Mouse (Mus musculus) left cerebral cortex, adult 9 months (tissue): ENCODE measurements at regions not wholly inside any gene's neighbourhood (a gene's known extent, or its start where the extent isn't known, plus 50 kb on each side); places are given as distances from the start of the nearest gene placed in this dataset.

Source experiments
- DNase-seq, 2 experiments: peaks; one replicate each; pipeline ENCODE4 v3.0.0; 2022; ENCODE audit warnings: low spot score in 2 of 2

DNA sequence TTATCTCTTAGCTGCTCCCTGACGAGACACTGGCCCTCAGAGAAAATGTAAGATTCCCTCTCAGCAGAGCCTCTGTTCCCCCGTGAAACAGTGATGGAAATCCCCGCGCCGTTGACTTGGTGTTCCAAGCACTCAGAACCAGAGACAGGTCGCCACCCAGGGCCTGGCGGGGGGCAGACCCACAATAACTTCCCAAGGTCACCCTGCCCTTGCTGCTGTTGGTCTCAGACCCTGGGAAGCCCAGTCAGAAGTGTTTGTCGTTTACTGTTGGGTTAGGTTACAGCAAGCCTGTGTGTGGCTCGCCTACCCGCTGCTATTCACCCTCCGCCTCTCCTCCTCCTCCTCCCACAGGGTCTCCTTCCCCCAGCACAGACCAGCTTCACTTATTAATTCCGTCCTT lies 154.2 kb upstream of the Eomes start:
- DNase-seq: no peak

DNA sequence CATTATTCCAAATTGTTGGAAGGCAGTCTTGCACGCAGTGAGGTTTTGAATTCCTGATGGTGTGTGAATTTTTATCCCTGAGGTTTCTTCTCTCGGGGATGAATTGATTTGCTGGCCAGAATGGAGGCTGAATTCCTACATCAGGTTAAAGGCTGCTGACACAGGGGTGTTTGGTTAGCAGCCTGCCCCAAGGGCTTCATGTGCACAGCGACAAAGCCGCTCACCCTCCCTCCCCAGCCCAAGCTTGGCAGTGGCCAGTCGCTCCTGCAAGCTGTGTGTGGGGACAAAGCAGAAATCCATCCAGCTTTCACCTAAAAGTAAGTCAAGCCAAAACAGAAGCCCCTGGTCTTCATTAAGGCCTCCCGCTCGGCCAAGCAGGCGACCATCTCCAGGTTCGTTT lies 151.4 kb upstream of the Eomes start:
- no peak for DNase-seq

DNA sequence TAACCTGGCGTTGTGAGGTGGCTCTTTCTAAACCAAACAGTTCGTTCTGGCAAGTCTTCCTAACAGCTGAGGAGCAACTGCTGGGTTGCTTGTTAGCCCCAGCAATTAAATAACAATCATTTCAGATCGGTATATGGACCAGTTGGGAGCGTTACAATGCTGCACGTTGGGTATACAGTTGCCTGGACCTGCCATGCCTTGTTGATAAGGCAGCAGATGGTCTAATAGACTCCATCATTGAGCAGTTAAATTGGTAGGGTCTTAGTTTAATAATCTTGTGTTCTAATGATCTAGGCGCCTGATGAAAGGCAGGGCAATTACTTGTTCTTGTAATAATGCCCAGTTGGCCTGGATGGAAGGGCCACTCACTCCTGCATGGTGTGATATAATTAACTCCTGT lies 150.1 kb upstream of the Eomes start:
- no peak for DNase-seq

DNA sequence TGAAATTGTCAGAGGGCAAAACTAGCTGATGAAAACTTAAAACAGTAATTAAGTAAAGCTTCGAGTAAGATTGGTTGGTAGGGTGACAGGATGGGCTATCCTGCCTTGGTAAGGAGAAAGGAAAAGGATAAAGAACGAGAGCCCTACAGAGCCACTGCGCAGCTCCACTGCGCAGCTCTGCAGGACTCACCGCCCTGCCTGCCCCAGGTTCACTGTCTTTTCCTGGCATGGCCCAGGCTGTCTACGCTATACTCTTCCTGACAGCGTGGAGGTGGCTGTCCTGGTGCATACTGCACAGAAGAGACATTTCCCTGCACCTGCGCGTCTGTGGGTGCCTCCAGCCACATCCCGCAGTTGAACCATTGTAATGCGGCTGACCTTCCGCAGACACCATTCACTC lies 136.6 kb upstream of the Eomes start:
- no peak for DNase-seq

DNA sequence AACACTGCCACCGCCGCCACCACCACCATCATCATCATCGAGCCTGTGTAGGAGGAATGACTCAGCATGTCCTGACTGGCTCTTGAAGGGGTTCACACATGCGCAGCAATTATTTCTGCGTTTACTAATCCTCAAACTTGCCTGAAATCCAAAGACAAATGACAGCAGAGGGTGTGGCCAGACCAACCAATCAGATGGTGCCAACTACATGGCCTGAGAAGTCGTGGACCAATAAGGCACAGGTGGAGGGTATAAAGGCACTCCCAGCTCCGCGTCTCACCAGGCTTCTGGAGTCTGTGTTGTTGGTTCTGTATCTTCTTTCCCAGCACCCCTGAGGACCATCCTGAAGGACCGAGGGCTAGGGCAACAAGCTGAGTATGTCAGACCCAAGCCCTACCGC lies 123.1 kb upstream of the Eomes start:
- DNase-seq: no peak

DNA sequence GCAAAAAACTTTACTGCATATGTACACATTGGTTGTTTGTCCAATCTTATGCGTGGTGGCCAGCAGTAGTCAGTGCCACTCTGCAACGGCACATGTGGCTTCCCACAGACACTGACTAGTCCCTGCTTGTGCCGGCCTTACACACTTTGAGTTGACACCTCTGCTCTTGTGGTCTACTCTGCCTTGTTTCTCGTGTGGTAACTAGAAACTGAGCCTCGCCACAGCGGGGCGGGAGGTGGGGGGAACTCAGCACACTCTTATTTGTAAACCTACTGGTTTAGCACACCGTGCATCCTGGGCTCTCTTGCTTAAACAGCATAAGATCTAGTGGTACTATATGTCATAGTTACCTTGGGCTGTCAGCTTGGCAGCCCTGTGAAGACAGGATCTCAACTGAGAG lies 120.6 kb upstream of the Eomes start:
- no peak for DNase-seq

DNA sequence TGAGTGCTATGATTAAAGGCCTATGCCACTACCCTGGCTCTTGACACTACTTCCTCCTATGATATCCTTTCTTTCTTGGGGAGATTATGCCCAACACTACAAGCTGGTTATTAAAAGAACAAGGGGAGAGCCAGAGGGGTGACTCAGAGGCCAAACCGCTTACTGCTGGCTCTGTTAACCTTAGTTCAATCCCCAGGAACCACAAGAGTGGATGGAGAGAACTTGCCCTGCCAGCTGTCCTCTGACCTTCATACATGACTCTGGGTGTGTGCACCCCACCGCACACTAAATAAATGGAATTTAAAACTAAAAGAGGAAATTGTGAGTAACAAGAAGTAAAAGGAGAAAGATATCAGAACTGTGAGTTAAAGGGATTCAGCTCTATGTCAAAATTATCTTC lies 114.1 kb upstream of the Eomes start:
- no peak for DNase-seq

DNA sequence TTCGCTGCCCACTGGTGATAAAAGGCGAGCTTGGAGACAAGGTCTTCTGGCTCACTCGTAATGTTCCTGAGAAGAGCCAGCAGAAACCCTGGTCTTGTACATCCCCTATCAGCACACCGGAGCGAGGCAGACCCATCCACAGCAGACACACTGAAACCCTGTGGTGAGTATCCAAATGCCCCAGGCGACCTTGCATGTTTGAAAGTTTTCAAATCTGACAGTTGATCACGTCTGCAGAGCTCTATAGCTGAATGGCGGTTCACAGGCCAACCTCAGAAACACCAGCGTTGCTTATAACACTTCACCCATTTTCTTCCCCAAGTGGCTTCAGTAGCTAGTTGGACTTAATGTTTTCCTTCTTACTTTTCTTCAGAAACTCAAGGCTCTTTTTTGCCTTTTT lies 112.6 kb upstream of the Eomes start:
- no peak for DNase-seq

DNA sequence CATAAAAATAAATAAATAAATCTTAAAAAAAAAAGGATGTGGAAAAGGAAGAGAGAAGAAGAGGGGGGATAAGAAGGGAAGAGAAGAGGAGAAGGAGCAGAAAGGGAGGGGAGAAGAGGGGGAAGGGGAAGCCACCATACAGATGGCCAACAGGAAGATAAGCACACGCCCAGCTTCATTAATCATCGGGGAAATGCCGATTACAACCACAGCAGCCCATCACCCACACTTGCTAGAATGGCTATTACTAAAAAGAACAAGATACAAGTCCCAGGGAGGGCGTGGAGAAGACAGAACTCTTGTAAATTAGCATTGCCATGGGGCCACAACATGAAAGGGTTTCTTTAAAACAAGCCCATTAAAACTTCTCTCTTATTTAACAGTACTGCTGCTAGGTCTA lies 110.7 kb upstream of the Eomes start:
- no peak for DNase-seq

DNA sequence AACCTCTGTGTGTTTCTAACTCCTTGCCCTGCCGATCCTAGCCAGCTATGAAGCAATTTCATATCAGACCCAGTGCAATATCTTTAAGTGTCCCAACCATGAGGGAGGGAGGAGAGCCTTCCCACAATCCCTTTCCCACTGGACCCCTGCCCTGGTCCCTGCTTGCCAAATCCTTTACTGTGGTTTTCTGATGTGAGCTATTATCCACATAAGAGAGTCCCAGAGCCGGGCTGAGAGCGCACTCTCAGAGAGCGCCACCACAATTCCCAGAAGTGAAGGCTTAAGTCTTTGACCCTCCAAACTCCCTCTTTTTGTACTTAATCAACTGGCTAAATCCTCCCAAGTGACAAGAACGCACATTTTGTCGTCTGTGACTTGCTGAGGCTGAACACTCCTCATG lies 107.4 kb upstream of the Eomes start:
- DNase-seq: no peak

DNA sequence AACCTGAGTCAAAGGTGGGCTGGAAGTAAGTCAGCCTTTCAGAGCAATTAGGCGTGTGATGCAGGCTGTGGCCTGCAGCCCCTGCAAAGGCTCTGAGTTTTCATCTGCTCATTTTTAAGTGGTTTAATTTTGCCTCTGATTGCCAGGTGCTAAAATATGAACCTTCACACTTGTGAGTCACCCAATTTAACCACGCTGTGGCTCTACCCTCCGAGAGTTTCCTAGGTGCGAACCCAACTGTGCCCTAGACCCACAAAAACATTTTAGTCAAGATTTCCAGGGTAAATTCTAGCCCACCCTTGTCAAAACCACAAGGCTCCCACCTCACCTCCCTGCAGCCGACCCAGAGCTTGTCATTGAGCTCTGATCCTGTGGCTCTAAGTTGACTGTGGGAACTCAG lies 103.3 kb upstream of the Eomes start:
- DNase-seq: no peak

DNA sequence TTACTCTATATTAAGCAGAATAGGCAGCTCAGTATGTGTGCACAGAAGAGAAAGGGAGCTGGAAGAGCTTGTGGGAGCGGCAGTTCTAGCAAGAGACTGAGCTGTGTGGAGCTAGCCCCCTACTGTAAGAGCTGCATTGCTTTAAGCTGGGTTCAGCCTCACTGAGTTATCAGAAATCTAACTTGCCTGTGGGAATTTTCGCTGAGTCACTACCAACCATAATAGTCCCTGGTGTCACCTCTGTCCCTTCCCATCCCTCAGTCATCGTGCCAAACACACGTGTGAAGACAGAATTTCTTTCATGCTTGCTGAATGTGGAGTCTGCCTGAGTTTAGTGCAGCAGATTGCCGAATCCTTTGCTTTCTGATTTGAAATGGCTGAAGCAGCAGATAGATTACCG lies 99.0 kb upstream of the Eomes start:
- peak; percentile 3 for DNase-seq

DNA sequence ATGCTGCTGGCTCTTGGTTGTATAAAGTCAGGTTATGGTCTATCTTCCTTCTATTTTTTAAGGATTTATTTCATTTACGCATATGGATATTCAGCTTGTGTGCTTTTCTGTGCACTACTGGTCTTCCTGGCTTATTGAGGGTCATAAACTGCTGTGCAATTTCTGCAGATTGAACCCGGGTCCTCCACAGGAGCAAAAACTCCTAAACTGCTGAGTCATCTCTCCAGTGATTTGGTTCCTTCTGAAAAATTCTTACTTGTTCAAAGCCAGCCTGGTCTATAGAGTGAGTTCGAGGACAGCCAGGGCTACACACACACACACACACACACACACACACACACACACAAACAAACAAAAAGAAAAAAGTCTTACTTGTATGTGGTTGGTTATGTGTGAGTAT lies 95.5 kb upstream of the Eomes start:
- no peak for DNase-seq

DNA sequence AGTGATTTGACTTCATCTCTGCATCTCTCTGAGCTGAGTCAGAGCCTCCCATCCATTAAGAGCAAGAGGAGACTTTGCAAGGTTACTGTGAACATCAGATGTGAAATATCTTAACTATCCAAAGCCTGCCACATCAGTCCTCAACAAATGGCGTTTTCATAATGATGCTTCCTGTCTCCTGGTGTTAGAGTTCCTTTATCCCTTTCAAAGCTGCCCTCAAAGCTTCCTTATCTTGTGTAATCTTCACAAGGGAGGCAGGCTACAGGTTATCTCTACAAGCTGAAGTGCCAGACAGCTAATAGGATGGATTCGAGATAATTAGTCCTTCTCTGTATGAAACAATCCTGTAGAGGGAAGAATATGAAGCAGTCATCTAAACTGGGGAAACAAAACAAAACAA lies 93.4 kb upstream of the Eomes start:
- no peak for DNase-seq

DNA sequence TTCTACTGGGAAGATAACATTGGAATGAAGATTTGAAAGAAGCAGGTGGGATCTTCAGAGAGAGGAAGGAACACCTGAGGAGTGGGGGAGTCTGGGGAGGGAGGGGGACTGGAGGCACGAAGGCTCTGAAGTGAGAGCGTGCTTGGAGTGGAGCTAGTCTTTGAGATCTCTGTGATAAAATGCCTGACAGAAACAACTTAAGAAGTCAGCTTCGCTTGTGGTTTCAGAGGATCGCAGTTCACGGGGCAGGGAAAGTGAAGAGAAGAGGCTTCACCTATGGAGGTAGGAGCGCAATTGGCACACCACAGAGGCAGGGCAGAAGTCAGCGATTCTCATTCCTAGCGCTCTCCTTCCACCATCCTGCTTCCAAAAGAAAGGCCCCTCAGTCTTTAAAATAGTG lies 90.4 kb upstream of the Eomes start:
- DNase-seq: no peak

DNA sequence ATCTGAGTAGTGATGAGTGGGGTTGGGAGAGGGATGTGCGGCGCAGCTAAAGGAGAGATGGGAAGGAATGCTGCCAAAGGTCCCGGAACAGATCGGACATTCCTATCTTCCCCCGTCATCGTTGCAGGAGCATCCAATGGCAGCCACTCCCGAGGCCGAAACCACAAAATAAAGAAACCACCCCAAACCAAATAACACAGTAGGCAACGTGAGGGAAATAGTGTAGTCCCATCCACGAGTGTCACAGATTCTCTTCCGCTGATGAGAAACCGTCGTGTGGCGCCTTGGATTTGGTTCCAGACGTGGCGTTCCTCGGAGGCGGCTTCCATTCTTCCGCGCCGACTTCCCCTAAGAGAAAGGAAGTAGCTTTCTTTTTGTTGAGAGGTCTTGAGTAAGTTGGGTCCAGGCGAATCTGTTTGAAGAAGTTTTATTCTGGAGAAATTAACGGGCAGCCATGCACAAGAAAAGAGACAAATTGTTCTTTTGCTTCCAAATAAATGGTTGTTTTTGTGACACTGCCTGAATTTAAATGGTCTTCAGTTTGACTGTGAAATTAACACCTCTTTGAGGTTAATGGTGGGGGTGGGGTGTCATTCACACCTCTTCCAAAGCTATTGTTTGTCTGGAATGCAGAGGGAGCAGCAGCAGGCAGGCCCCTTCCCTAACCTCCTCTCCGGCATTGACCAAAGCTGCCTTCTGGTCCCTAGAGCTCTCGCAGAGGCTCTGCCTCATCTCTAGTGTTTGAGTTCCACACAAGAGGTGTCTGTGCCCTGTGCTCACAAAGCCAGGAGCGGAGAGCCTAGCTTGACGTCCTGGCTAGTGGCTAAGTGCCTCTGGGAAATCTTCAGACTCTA lies 88.3 kb upstream of the Eomes start:
- no peak for DNase-seq

DNA sequence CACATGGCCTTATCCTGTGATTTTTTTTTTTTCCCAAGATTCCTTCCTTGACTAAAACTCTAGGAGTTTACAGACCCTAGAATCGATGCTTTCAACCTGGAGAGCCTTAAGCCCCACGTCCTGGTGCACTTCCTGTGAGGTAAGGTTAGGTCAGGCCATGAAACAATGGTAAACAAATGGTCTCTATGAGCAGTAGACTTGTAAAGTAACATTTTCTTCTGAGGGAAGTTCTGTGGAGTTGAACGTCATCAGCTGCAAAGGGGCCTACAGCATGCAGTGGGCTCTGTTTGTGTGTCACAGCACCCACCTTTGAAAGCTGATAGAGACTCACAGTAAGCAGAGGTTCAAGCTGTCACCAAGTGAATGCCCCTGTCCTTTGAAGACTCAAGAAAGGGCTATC lies 87.3 kb upstream of the Eomes start:
- DNase-seq: no peak

DNA sequence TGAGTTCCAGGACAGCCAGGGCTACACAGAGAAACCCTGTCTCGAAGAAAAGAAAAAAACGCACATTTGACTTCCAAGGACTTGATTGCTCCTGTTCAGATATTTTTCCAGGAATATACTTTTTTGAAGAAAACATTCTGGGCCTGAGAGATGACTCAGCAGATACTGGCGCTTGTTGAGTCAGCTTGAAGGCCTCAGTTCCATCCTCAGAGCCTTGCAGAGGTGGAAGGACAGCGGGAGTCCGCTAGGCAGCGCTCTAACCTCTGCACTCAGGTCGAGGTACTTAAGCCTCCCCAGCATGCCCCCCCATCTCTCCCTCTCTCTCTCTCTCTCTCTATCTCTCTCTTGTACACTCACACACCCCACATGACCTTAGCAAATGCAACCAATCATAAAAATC lies 86.3 kb upstream of the Eomes start:
- no peak for DNase-seq

DNA sequence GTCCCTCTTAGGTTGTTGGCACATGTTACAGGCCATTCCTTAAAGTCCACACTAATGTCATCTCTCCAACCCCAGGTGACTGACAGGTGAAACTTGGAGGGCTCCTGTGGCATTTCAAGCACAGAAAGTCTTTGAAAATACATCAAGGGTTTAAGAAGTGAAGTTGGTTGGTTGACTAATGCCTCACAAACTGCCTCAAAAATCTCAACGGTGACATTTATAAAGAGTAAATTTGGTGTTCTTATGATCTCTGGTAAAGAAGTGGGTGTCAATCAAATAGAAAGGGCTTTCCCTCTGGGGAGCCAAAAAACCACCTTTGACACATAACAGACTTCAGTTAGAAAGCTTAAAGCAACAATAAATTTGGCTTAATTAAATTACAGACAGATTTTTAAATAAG lies 85.2 kb upstream of the Eomes start:
- DNase-seq: no peak

DNA sequence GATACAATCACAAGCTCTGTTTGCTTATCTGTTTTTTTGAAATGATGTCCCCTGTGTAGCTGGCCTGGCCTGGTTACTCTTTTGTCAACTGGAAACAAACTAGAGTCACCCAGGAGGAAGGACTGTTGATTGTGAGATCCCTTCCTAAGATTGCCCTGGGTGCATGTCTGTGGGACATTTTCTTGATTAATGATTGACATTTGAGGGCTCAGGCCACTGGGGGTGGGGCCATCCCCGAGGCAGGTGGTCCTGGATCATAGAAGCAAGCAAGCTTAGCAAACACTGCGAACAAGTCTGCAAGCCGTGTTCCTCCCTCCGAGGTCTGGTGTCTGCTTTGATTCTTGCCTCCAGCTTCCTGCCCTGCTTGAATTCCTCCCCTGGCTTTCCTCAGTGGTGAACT lies 84.4 kb upstream of the Eomes start:
- DNase-seq: no peak

DNA sequence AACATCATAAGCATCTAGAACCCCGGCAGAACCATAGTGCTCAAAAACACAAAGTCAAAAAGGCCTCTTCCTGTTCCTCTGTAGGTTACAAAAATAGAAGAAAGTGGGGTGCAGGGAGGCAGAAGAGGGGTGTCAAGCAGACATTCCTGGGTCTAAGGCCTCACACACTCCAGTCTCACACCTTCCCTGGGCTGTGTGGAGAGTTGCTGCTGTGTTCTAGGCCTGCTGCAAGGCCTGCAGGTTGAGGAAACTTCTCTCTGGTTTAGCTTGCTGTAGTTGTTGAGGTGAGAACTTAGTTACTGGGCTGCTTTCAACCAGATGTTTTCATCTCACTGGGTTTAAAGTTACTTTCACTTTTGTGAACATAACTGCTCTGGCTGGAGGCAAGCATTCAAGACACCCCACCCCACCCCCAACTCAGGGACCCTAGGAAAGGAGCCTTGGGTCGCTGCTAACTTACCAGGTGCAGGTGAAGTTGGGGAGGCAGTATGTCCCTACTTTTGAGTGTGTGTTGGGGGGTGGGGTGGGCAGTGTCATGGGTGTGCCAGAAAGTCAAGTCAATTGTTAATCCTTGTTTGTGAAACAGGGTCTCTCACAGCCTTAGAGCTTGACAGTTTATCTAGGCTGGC lies 81.5 kb upstream of the Eomes start:
- DNase-seq: no peak

DNA sequence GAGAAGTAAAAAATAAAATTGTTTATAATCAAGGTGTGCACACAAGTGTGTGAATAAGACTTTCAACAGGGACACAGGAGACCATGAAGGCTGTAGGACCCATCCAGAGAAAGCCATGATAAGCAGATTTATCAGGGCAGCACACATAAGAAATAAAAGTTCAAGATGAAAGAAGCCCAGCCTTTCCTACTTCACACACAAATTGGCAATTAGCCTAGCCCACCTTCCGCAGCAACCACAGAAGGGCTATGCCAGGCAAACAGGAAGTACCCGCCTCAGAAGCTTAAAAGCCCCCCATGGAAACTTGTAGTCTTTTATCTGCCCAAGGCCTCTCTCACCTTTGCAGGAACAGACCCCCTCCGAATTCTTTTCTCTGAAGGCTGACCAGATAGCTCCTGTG lies 77.5 kb upstream of the Eomes start:
- DNase-seq: no peak

DNA sequence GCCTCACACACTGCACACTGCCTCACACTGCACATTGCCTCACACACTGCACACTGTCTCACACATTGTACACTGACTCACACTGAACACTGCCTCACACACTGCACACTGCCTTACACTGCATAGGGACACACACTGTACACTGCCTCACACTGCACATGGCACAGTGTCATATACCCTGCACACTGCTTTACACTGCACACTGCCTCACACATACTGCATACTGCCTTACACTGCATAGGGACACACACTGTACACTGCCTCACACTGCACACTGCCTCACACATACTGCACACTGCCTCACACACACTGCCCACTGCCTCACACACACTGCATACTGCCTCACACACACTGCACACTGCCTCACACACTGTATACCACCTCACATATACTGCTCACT lies 76.8 kb upstream of the Eomes start:
- no peak for DNase-seq

DNA sequence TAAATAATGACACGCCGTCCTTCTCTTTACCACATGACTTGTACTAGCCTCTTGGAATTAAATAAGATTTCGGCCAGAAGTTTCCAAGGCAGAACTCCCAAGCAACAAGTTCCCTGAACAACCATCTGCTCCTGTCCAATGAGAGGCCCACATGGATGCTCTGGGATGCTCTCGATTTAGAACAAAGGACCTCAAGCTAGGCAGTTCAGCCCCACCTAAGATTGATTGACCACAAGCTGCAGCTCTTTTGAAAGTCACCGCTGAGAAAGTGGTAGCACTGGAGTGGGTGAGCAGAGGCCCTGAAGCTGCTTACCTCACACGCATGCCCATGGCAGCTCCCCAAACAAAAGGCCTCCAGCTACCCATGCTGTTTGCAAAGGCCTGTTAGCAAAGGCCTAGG lies 73.1 kb upstream of the Eomes start:
- DNase-seq: no peak
